Mouse (Mus musculus): ENCODE measurements around the gene Asb4.

The Asb4 gene

DNA sequence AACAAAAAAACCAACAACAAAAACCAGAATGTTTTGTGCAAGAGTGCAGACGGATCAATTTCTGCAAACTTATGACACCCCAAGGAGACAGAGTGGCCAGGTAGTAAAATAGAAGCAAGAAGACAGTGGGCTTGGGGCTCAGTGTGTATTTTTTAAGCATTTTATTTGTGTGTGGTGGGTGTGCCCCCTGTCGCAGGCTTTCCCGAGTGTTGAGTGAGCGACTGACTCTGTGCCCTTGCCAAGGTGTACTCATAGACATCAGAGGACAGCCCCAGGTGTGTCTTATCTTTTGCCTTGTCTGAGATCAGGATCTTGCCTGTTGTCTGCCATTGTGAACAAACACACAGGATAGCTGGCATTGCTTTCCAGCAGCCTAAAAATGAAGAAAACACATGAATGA, 63.8 kb downstream of the Asb4 start:
- no peak for DNase-seq (ENCODE audit: low spot score)

DNA sequence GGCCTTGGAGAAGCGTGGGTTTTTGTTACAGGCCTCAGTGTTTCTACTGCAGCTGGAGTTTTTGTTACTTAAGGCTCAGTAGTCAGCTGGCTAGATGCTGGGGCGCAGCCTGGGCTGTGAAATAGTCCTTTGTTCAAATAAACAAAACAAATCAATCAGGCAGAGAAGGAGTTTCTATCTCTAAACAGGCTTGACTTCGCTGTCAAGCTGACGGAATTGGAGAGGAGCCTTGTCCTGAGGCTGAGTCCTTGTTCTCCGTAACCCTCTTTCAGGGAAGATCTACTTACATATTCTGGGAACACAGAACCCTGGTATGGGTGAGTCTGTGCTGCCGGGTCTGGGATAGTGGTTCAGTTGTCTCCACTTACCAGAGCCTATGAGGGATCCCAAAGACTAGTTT, 64.4 kb downstream of the Asb4 start:
- DNase-seq (ENCODE audit: low spot score) = no peak

DNA sequence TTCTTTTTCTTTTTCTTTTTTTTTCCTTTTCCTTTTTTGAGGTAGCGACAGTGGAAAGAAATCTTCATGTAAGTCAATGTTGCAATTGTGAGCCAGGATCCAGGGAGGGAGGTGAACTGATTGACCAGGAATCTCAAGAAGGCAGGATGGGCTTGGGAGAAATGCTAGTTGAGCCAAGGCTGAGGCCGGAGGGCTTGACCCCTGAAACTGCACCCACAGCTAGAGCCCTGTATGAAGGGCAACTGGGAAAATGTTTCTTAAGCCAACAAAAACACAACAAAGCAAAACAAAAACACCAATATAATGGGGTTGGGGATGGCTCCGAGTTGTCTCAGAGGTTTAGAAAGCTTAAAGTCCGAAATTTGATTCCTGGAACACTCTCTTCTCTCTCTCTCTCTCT, 65.2 kb downstream of the Asb4 start:
- DNase-seq (ENCODE audit: low spot score) = no peak

- DNase-seq (ENCODE audit: low spot score) = no peak
Observed at GRCm38 (mm10) chr6:5449878-5450277, 66.7 kb downstream of the Asb4 start.

DNA sequence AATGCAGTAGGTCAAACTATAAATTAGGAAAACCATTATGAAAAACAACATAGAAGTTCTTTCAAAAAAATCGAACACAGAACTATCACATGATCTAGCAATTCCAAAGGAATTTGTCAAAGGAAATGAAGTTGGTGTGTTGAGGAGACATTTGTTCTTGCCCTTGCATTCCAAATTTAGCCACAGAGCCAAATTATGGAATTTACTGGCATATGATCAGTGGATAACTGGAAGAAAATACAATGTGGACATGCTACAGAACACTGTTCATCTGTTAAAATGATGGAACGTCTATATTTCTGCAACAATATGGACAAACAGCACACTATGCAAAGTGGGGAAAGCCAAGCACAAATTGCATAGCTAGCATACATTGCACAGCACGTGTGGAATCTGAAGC, 72.7 kb downstream of the Asb4 start:
- DNase-seq (ENCODE audit: low spot score) = no peak

DNA sequence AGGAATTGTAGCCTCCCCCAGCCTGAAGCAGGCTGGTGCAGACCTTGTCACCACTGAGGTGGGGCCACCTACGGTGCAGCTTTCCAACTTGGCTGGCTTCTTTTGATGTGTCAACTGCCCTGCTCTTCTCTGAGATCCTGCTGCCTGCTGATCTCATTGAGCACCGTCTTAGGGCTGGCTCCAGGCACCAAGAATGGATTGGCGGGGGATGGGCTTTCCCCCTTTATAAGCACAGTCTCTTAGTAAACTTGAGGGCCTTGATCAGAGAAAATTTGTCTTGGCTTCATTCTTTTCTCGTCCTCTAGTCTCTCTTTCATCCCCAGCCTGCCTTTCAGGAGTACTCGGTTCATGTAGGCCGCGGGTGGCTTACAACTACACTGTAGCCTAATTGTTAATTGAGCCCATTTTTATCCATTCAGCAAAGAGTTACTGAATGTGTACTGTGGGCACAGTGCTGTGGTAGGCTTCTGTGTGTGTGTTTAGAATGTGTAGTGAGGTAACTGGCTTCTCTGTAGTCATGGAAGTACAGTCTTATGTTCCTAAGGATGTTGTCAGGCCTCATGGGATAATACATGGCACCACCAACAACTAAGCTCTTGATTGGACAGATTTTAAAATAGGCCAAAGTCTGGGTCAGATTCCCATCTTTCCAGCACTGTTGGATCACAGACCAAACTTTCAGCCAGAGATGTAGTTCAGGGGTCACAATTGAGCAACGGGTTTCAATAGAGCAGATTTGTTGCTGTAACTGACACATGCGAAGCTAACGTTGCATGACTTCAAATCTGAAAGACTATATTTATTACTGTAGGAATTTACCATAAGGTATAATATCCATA, 87.5 kb downstream of the Asb4 start:
- DNase-seq (ENCODE audit: low spot score) = no peak

DNA sequence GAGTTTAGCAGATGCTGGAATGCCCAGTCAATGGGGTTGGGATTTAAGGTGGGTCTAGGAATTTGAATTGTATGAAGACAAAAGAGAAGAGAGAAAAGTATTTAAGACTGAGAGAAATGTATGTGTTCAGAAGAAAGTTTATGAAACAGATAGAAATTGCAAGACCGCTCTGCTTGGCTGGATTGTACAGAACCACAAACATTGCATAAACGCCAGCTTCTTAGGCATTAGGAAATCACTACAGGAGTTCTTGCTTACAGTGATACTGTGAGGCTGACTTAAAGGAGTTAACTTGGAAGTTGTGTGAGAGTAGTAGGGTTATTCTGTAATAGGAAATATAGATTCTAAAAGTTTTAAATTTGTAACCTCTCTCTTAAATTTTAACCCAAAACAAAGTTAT, 89.5 kb downstream of the Asb4 start:
- no peak for DNase-seq (ENCODE audit: low spot score)

DNA sequence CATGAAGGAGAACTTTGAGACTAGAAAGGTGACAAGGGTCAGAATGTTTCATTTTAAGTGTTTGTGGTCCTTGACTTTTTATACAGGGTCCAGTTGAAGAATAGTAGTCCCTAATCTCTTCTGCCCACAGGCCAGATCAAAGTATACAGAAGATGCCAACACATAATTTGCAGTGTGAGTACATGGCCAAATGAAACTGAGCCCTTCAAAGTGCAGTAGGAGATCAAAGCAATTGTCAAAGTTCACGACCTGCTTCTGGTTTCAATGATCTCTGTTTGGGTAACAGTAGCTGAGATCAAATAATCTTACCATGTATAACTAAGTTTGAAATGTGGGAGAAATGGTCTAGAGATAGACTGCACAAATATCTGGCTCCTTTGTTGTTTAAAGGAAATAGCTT, 90.8 kb downstream of the Asb4 start:
- DNase-seq (ENCODE audit: low spot score) = no peak

- no peak for DNase-seq (ENCODE audit: low spot score)
Observed at GRCm38 (mm10) chr6:5481066-5481465, 97.9 kb downstream of the Asb4 start.

GRCm38 (mm10) chr6:5482270-5482783, 99.1 kb downstream of the Asb4 start:
- no peak for DNase-seq (ENCODE audit: low spot score)
